Comparison of ENCODE assay signal across 10 mouse cellular contexts in the genomic region with DNA sequence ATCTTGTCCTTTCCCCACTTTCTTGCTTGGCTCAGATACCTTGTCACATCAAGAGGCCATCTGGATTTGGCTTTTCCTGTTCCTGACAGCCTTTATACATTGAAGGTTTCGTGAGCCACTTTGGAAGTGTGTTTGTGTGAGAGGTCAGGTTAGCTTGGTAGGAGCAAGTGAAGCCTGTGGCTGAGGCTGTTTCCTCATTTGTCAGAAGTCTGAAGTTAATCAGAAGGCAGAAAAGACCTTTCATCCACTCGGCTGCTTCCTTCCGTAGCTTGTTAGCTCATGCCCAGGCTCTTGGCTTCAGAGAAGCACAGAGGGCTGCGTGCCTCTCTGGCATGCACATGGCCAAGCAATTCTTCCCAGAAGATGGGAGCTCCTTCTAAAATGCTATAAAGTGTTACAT. TPM values are rescaled to one million over a fixed set of nuclear protein-coding genes. Genes with fewer than 3 reads are reported as not detected.
DNase-seq lines count a peak whose midpoint lies in the region.
"Had no signal": no experiment of that assay in that cellular context is flagged by ENCODE, and none has a peak within 500 bp of the region (broad histone marks: within the 10 kb centered on the region; RNA-seq: fewer than 3 reads in every experiment).

No protein-coding gene starts in this region.

- peak; percentile 45 for DNase-seq in kidney, adult 9 months
- no peak for DNase-seq in kidney, adult 18-20 months
- peak; percentile 36 for DNase-seq in thymus, postnatal 0 days (ENCODE audit: low spot score)
- no peak for DNase-seq in thymus, adult 18-20 months
- peak; percentile 31 for DNase-seq in forelimb bud, embryonic 11.5 days (ENCODE audit: low read depth, low spot score)
- DNase-seq in thymus, postnatal 25 days, result peak; percentile 43
- no peak for DNase-seq in frontal cortex, adult 2 months (ENCODE audit: extremely low spot score in 1 of 2, low spot score in 1 of 2)
- no peak for DNase-seq in left cerebral cortex, postnatal 4 days
- DNase-seq: cerebellum, adult 8-10 months; spleen, adult 18-20 months had no signal

- intact Hi-C loops in left cerebral cortex, postnatal 4 days (cut with DNase I), result no loop called here

RNA-seq across cellular contexts. Expression of a gene that starts 4.8 kb away (rescaled TPM):
- 52.8 and 59.9 TPM in 2 replicates for polyA plus RNA-seq in thymus, postnatal 0 days (2015; fragmentation: Nextera tagmentation; extraction: Ambion mirVana)
- 25.9 and 26.7 TPM in 2 replicates for polyA plus RNA-seq in frontal cortex, adult 2 months (2012; rRNA removed)
- 10 to 100 TPM; 15.5 to 16.5 TPM for total RNA-seq in left cerebral cortex, postnatal 4 days (2021)

RNA-seq across cellular contexts. Expression of a gene that starts 40.0 kb away (rescaled TPM):
- polyA plus RNA-seq in thymus, postnatal 0 days (2015; fragmentation: Nextera tagmentation; extraction: Ambion mirVana), result 8.1 and 8.8 TPM in 2 replicates
- 1.4 and 1.8 TPM in 2 replicates for polyA plus RNA-seq in frontal cortex, adult 2 months (2012; rRNA removed)
- total RNA-seq in left cerebral cortex, postnatal 4 days (2021), result under 1 TPM; 0.38 to 0.44 TPM

Comparison
In these comparisons a context has a peak if more than half of its experiments do, and no peak if none do; other contexts are left out.
1. DNase-seq: peak in kidney, adult 9 months (single experiment), thymus, postnatal 0 days (single experiment), forelimb bud, embryonic 11.5 days (single experiment) and thymus, postnatal 25 days (single experiment); none in kidney, adult 18-20 months (single experiment), thymus, adult 18-20 months (0 of 2), frontal cortex, adult 2 months (0 of 2) and left cerebral cortex, postnatal 4 days (single experiment).